Mouse (Mus musculus): ENCODE measurements around the gene Tial1. TPM values are rescaled to one million over a fixed set of nuclear protein-coding genes. Genes with fewer than 3 reads are reported as not detected.

The Tial1 gene
- total RNA-seq (2021) = 10 to 100 TPM; 40.6 to 41.7 TPM

- intact Hi-C loops (cut with DNase I) = loop anchor here (5.0 kb wide), 4 partner anchors 61 to 214 kb away; partner anchors contain the start of genes Bag3, Inpp5f and Tgfb1i1
- peak; percentile 96 to 97 for DNase-seq
Observed at GRCm38 (mm10) chr7:128461285-128462215, at the start of gene Tial1. Gene Tial1, minus strand, starts transcription at chr7:128461717.

- intact Hi-C loops (cut with DNase I) = no loop called here
- DNase-seq = no peak
Observed at GRCm38 (mm10) chr7:128504091-128504490, 42.6 kb upstream of the Tial1 start.

- peak; percentile 21 to 30 for DNase-seq
- intact Hi-C loops (cut with DNase I) = no loop called here
Observed at GRCm38 (mm10) chr7:128499801-128500200, 38.3 kb upstream of the Tial1 start.

GRCm38 (mm10) chr7:128494546-128494945 lies 33.0 kb upstream of the Tial1 start:
- DNase-seq = no peak
- intact Hi-C loops (cut with DNase I) = no loop called here

GRCm38 (mm10) chr7:128488986-128489385 lies 27.5 kb upstream of the Tial1 start:
- intact Hi-C loops (cut with DNase I) = no loop called here

GRCm38 (mm10) chr7:128474322-128474721 lies 12.8 kb upstream of the Tial1 start:
- intact Hi-C loops (cut with DNase I) = loop anchor here (1.0 to 2.0 kb wide), 3 partner anchors 48 to 231 kb away; partner anchors contain the start of gene Bag3
- DNase-seq = peak; percentile 80 to 81

More at GRCm38 (mm10) chr7:128488986-128489385, 27.5 kb upstream of the Tial1 start:
- no peak for DNase-seq

GRCm38 (mm10) chr7:128462406-128462805 lies 889 bp upstream of the Tial1 start:
- intact Hi-C loops (cut with DNase I) = loop anchor here (5.0 kb wide), 4 partner anchors 60 to 215 kb away; partner anchors contain the start of genes Bag3, Inpp5f and Tgfb1i1
- no peak for DNase-seq

GRCm38 (mm10) chr7:128460865-128461228 lies 670 bp downstream of the Tial1 start:
- intact Hi-C loops (cut with DNase I) = loop anchor here (5.0 kb wide), 4 partner anchors 61 to 214 kb away; partner anchors contain the start of genes Bag3, Inpp5f and Tgfb1i1
- DNase-seq = no peak

GRCm38 (mm10) chr7:128460131-128460864 lies 1.2 kb downstream of the Tial1 start:
- DNase-seq = peak; percentile 47 to 54
- intact Hi-C loops (cut with DNase I) = loop anchor here (5.0 kb wide), 4 partner anchors 62 to 213 kb away; partner anchors contain the start of genes Bag3, Inpp5f and Tgfb1i1

- DNase-seq = peak in 1 of 2 experiments; percentile 6
- intact Hi-C loops (cut with DNase I) = loop anchor here (5.0 kb wide), 4 partner anchors 63 to 212 kb away; partner anchors contain the start of genes Bag3, Inpp5f and Tgfb1i1
Observed at GRCm38 (mm10) chr7:128459791-128460130, 1.8 kb downstream of the Tial1 start.

GRCm38 (mm10) chr7:128458011-128458410 lies 3.5 kb downstream of the Tial1 start:
- intact Hi-C loops (cut with DNase I) = no loop called here
- no peak for DNase-seq

- intact Hi-C loops (cut with DNase I) = no loop called here
- no peak for DNase-seq
Observed at GRCm38 (mm10) chr7:128452731-128453130, 8.8 kb downstream of the Tial1 start.

GRCm38 (mm10) chr7:128440584-128440983 lies 20.9 kb downstream of the Tial1 start:
- intact Hi-C loops (cut with DNase I) = no loop called here
- DNase-seq = no peak

- intact Hi-C loops (cut with DNase I) = no loop called here
- no peak for DNase-seq
Observed at GRCm38 (mm10) chr7:128439251-128439650, 22.3 kb downstream of the Tial1 start.

GRCm38 (mm10) chr7:128438131-128438530 lies 23.4 kb downstream of the Tial1 start:
- intact Hi-C loops (cut with DNase I) = no loop called here
- DNase-seq = no peak

- intact Hi-C loops (cut with DNase I) = no loop called here
- no peak for DNase-seq
Observed at GRCm38 (mm10) chr7:128433213-128433612, 28.3 kb downstream of the Tial1 start.

GRCm38 (mm10) chr7:128432574-128432973 lies 28.9 kb downstream of the Tial1 start:
- intact Hi-C loops (cut with DNase I) = no loop called here
- DNase-seq = no peak

- no peak for DNase-seq
- intact Hi-C loops (cut with DNase I) = no loop called here
Observed at GRCm38 (mm10) chr7:128422491-128422890, 39.0 kb downstream of the Tial1 start.

GRCm38 (mm10) chr7:128421701-128422100 lies 39.8 kb downstream of the Tial1 start:
- intact Hi-C loops (cut with DNase I) = no loop called here
- no peak for DNase-seq

GRCm38 (mm10) chr7:128419690-128420089 lies 41.8 kb downstream of the Tial1 start:
- intact Hi-C loops (cut with DNase I) = no loop called here
- DNase-seq = no peak
